Mouse (Mus musculus) liver, postnatal 0 days (tissue): Measurements from ENCODE around the gene Npm3. TPM values are rescaled to one million over a fixed set of nuclear protein-coding genes. Genes with fewer than 3 reads are reported as not detected.
A peak's percentile ranks its signal among the peaks of the same experiment; 100 is the strongest.

ENCODE experiments used
- ATAC-seq: fragments of 200-750 bp; cut with Nextera tagmentation; 2 replicates; pipeline ENCODE4 v1.8.0; 2017; ENCODE audit warnings: mild to moderate bottlenecking, moderate library complexity
- DNase-seq: peaks from one replicate; pipeline ENCODE4 v3.0.0-alpha.2; 2016
- H3K27ac ChIP-seq: fragments of 300-500 bp; sonication (generic); 2 replicates; pipeline ENCODE4 v1.5.1; 2014; ENCODE audit warnings: antibody characterized with exemption, moderate library complexity, mild to moderate bottlenecking, low read depth
- H3K27me3 ChIP-seq: fragments of 300-500 bp; sonication (generic); 2 replicates; pipeline ENCODE4 v1.6.1; 2014; ENCODE audit warnings: low read length, control low read depth, mixed read lengths; ENCODE audit not compliant: insufficient read depth
- H3K36me3 ChIP-seq: fragments of 300-500 bp; sonication (generic); replicated peaks from 2 replicates; pipeline ENCODE4 v1.6.1; 2014; ENCODE audit warnings: mild to moderate bottlenecking, control low read depth, low read length, moderate library complexity, mixed read lengths; ENCODE audit not compliant: insufficient read depth
- H3K4me1 ChIP-seq: fragments of 300-500 bp; sonication (generic); 2 replicates; pipeline ENCODE4 v1.6.1; 2014; ENCODE audit warnings: antibody characterized with exemption, mild to moderate bottlenecking, control low read depth; ENCODE audit not compliant: insufficient read depth
- H3K4me2 ChIP-seq: fragments of 300-500 bp; sonication (generic); 2 replicates; pipeline ENCODE4 v1.6.1; 2014; ENCODE audit warnings: low read depth, mild to moderate bottlenecking, low read length, moderate library complexity, mixed read lengths
- H3K4me3 ChIP-seq: fragments of 300-500 bp; sonication (generic); 2 replicates; pipeline ENCODE4 v1.5.1; 2014; ENCODE audit warnings: low read depth, low read length
- H3K9ac ChIP-seq: fragments of 300-500 bp; sonication (generic); replicated peaks from 2 replicates; pipeline ENCODE4 v1.6.1; 2014; ENCODE audit warnings: mild to moderate bottlenecking, moderate library complexity
- H3K9me3 ChIP-seq: fragments of 300-500 bp; sonication (generic); 2 replicates; pipeline ENCODE4 v1.6.1; 2016; ENCODE audit warnings: mild to moderate bottlenecking, control low read depth, low read length, mixed read lengths
- CTCF ChIP-seq: sonication (generic); IDR thresholded peaks from 2 replicates; pipeline ENCODE4 v1.5.1; 2016; ENCODE audit warnings: antibody characterized with exemption, low read depth
- EP300 ChIP-seq: IDR thresholded peaks from 2 replicates; pipeline ENCODE4 v1.6.1; 2016; ENCODE audit warnings: antibody characterized with exemption, low read depth, mild to moderate bottlenecking
- WGBS: fragments of 180-500 bp; shearing (Covaris S2); extraction: QIAGEN DNeasy Blood & Tissue Kit; methylation state at CpG from one replicate; pipeline ENCODE4 v1.1.7; 2014; ENCODE audit not compliant: insufficient replicate concordance; 5-methylcytosine and 5-hydroxymethylcytosine counted together
- polyA plus RNA-seq: library from polyadenylated mRNA; unstranded; fragments of >200 nt; fragmentation: Nextera tagmentation; extraction: Ambion mirVana; gene quantifications from 2 replicates; pipeline ENCODE4 v1.2.1, GENCODE M21; 2015

Gene Npm3
- polyA plus RNA-seq, 1 experiment from 2014 or later = 6.5 TPM

GRCm38 (mm10) chr19:45789888-45790874, 40.8 kb upstream of the Npm3 start:
- H3K9ac ChIP-seq = no peak overlapping the region
- H3K4me1 ChIP-seq = peaks cover 8% of the 10 kb centered on the region
- H3K36me3 ChIP-seq = no peaks in the 10 kb centered on the region
- peak overlapping the region; percentile 89 for H3K27ac ChIP-seq
- DNase-seq = peak; percentile 64
- WGBS = 59% methylated on average over 13 of the region's 13 CpGs
- no peak overlapping the region for H3K4me3 ChIP-seq
- peak; percentile 93 for ATAC-seq
- TF ChIP-seq EP300 (peak; percentile 55), CTCF (no peak)
- H3K4me2 ChIP-seq = peak overlapping the region; percentile 39
- H3K27me3 ChIP-seq = no peaks in the 10 kb centered on the region
- no peaks in the 10 kb centered on the region for H3K9me3 ChIP-seq

- DNase-seq = no peak
- Histone ChIP-seq H3K27me3 (no peaks in the 10 kb centered on the region), H3K4me1 (peaks cover 8% of the 10 kb centered on the region), H3K9me3 (no peaks in the 10 kb centered on the region), H3K4me2 (no peak overlapping the region), H3K4me3 (no peak overlapping the region), H3K27ac (no peak overlapping the region), H3K9ac (no peak overlapping the region), H3K36me3 (no peaks in the 10 kb centered on the region)
- no peak for ATAC-seq
- WGBS = 81% methylated on average over 7 of the region's 7 CpGs
- TF ChIP-seq EP300 = no peak
- no peak for TF ChIP-seq CTCF
Measured at GRCm38 (mm10) chr19:45789365-45789764, 40.0 kb upstream of the Npm3 start.

GRCm38 (mm10) chr19:45788337-45788736, 38.9 kb upstream of the Npm3 start:
- no peak overlapping the region for H3K27ac ChIP-seq
- H3K4me2 ChIP-seq = no peak overlapping the region
- ATAC-seq (no peak), DNase-seq (no peak)
- H3K9ac ChIP-seq = no peak overlapping the region
- WGBS = 69% methylated on average over 4 of the region's 4 CpGs
- H3K27me3 ChIP-seq = no peaks in the 10 kb centered on the region
- H3K9me3 ChIP-seq = no peaks in the 10 kb centered on the region
- no peak overlapping the region for H3K4me3 ChIP-seq
- H3K36me3 ChIP-seq = no peaks in the 10 kb centered on the region
- H3K4me1 ChIP-seq = peaks cover 13% of the 10 kb centered on the region
- no peak for TF ChIP-seq CTCF
- no peak for TF ChIP-seq EP300

- TF ChIP-seq CTCF = no peak
- TF ChIP-seq EP300 = no peak
- no peak overlapping the region for H3K4me3 ChIP-seq
- ATAC-seq (no peak), DNase-seq (no peak)
- WGBS = 76% methylated on average over 3 of the region's 3 CpGs
- H3K9ac ChIP-seq = no peak overlapping the region
- H3K4me1 ChIP-seq = peaks cover 13% of the 10 kb centered on the region
- no peak overlapping the region for H3K4me2 ChIP-seq
- H3K27ac ChIP-seq = no peak overlapping the region
- no peaks in the 10 kb centered on the region for H3K36me3 ChIP-seq
- H3K9me3 ChIP-seq = no peaks in the 10 kb centered on the region
- H3K27me3 ChIP-seq = no peaks in the 10 kb centered on the region
Measured at GRCm38 (mm10) chr19:45787450-45787849, 38.1 kb upstream of the Npm3 start.

GRCm38 (mm10) chr19:45785470-45785869, 36.1 kb upstream of the Npm3 start:
- 69% methylated on average over 3 of the region's 3 CpGs for WGBS
- peak overlapping the region; percentile 34; the same call in 1 of the 2 replicates for H3K27ac ChIP-seq
- no peak overlapping the region for H3K4me2 ChIP-seq
- no peak for DNase-seq
- ATAC-seq = no peak
- H3K27me3 ChIP-seq = no peaks in the 10 kb centered on the region
- H3K4me3 ChIP-seq = no peak overlapping the region
- no peak overlapping the region for H3K9ac ChIP-seq
- TF ChIP-seq CTCF (no peak), EP300 (no peak)
- peaks cover 22% of the 10 kb centered on the region for H3K4me1 ChIP-seq
- no peaks in the 10 kb centered on the region for H3K9me3 ChIP-seq
- H3K36me3 ChIP-seq = peaks cover 10% of the 10 kb centered on the region

- TF ChIP-seq CTCF (no peak), EP300 (no peak)
- peak overlapping the region; percentile 75 for H3K4me2 ChIP-seq
- peak overlapping the region; percentile 96 for H3K27ac ChIP-seq
- no peak for DNase-seq
- WGBS = 33% methylated on average over 17 of the region's 17 CpGs
- H3K27me3 ChIP-seq = no peaks in the 10 kb centered on the region
- H3K9me3 ChIP-seq = no peaks in the 10 kb centered on the region
- H3K36me3 ChIP-seq = peaks cover 24% of the 10 kb centered on the region
- H3K4me1 ChIP-seq = peaks cover 28% of the 10 kb centered on the region
- peak; percentile 2 for ATAC-seq
- peak overlapping the region; percentile 94 for H3K4me3 ChIP-seq
- peak overlapping the region; percentile 53 for H3K9ac ChIP-seq
Measured at GRCm38 (mm10) chr19:45783933-45784576, 34.7 kb upstream of the Npm3 start.
